Mouse (Mus musculus): ENCODE data around the gene Dip2b. TPM values are rescaled to one million over a fixed set of nuclear protein-coding genes. Genes with fewer than 3 reads are reported as not detected.

Dip2b gene
- polyA plus RNA-seq, 1 experiment: 14.6 TPM

DNA sequence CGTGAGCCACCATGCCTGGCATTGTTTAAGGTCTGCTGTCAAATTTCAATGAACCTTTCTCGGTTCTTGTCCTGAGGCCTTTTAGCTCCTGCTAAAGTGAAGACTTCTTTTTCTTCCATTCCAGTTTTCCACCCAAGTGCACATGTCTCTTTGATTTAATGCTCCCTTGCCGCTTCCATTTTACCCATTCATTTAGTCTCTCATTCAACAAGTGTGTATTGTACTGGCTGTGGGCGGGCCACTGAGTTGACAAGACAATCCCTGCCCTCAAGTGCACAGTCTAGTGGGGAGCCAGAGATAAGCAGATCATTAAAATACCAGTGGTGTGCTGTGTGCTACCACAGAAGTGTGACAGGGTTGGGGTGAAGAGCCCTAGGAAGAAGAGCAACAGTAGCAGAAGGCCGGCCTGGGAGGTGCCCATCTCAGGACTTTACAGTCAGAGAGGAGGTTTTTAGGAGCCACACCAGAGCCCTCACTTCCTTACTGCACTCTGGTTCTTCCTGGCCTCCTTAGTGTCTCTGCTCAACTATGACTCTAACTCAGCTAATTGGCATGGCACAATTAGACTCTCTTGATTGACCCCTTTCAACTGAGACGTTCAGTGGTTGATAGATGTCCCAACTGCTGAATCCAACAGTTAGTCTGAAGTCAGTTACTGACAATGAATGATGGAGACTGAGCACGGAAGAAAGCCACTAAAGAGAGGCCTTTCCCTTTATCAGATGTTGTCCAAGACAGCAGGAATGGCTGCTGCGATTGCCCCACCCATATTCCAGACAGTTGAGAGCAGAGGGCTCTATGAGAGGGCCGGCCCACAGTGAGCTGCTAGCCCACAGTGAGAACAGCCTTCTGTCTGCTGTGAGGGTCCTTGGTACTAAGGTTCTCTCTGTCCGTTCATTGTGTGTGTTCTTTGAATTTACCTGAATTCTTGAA is 75.1 kb downstream of the Dip2b start:
- WGBS: 61% methylated on average over 10 of the region's 10 CpGs
- DNase-seq: no peak
- Histone ChIP-seq H3K4me1 (ENCODE audit: control insufficient read depth, insufficient read depth, low read length) (peaks cover 6% of the 10 kb centered on the region; the same call in 1 of the 2 replicates), H3K4me3 (replicated peaks; ENCODE audit: extremely low read depth, low read depth, low read length) (no peak overlapping the region)
- no peak for TF ChIP-seq POLR2A (IDR thresholded peaks at IDR 0.05; ENCODE audit: borderline replicate concordance, extremely low read depth, low read depth, low read length)
- TF ChIP-seq CTCF (IDR thresholded peaks at IDR 0.05; ENCODE audit: insufficient read depth, low read length): no peak

DNA sequence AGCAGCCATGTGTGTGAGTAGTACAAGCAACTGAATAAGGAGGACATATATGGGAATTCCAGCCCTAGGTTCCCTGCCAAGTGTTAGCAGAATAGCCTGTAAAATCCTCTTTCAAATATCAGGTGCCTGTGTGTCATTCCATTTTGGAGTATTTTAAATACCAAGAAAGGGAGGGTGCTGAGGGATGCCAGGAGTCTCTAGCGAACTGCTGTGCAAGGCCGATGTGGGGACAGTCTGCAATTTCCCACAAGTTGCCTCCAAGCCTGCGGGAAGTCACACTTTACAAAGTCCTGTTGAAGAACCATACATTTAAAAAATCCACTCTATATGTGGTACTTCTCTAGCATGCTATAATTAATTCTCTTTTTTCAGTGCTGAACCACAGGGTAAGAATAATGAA is 77.0 kb downstream of the Dip2b start:
- no peak for TF ChIP-seq CTCF (IDR thresholded peaks at IDR 0.05; ENCODE audit: insufficient read depth, low read length)
- TF ChIP-seq POLR2A (IDR thresholded peaks at IDR 0.05; ENCODE audit: borderline replicate concordance, extremely low read depth, low read depth, low read length): no peak
- peaks cover 4% of the 10 kb centered on the region for H3K4me1 ChIP-seq (ENCODE audit: control insufficient read depth, insufficient read depth, low read length)
- WGBS: 84% methylated on average over 3 of the region's 3 CpGs
- no peak overlapping the region for H3K4me3 ChIP-seq (replicated peaks; ENCODE audit: extremely low read depth, low read depth, low read length)
- DNase-seq: no peak

DNA sequence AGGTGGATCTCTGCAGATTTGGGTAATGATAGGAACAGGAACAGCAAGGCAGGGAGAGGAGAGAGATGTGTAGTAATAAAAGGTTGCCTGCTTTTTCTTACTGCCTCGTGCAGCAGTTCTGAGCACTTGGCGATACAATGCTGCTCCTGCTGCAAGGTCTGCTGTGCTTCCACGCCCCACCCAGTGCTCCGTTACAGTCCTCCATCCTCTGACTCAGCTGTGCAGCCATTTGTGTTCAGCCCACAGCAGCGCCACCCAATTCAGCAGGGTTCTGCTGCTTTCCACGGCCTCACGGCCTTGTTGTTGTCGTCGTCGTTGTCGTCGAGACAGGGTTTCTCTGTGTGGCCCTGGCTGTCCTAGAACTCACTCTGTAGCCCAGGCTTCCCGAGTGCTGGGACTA is 77.9 kb downstream of the Dip2b start:
- TF ChIP-seq CTCF (IDR thresholded peaks at IDR 0.05; ENCODE audit: insufficient read depth, low read length) (no peak), POLR2A (IDR thresholded peaks at IDR 0.05; ENCODE audit: borderline replicate concordance, extremely low read depth, low read depth, low read length) (no peak)
- 85% methylated on average over 13 of the region's 13 CpGs for WGBS
- no peak for DNase-seq
- peaks cover 4% of the 10 kb centered on the region for H3K4me1 ChIP-seq (ENCODE audit: control insufficient read depth, insufficient read depth, low read length)
- H3K4me3 ChIP-seq (replicated peaks; ENCODE audit: extremely low read depth, low read depth, low read length): no peak overlapping the region

DNA sequence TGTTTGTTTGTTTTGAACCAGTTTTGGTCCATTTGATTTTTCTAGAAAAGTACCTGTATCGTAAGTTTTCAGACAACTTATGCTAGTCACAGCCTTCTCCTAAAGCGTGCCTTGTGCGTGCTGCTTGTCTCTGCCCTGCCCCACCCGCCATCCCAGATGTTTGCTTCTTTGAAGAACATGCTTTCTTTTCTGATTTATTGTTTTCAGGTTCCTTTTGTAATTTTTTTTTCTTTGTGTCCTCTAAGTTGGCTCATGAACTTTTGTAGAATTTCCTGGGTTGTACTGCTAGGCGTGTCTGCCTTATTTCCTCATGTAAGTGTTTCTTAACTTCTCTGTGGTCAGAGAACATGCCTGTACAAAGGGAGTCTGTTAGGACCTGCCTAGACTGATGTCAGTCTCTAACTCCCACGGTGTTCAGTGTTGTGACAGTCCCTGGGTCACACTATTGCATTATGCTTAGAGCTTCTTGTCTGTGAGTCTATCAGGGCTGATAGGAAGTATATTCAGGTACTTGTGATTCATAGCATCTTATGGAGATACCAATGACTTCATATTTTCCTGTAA is 80.8 kb downstream of the Dip2b start:
- no peak for DNase-seq
- 41% methylated on average over 6 of the region's 6 CpGs for WGBS
- no peak overlapping the region for H3K4me3 ChIP-seq (replicated peaks; ENCODE audit: extremely low read depth, low read depth, low read length)
- TF ChIP-seq POLR2A (IDR thresholded peaks at IDR 0.05; ENCODE audit: borderline replicate concordance, extremely low read depth, low read depth, low read length) (no peak), CTCF (IDR thresholded peaks at IDR 0.05; ENCODE audit: insufficient read depth, low read length) (no peak)
- peaks cover 14% of the 10 kb centered on the region for H3K4me1 ChIP-seq (ENCODE audit: control insufficient read depth, insufficient read depth, low read length)

DNA sequence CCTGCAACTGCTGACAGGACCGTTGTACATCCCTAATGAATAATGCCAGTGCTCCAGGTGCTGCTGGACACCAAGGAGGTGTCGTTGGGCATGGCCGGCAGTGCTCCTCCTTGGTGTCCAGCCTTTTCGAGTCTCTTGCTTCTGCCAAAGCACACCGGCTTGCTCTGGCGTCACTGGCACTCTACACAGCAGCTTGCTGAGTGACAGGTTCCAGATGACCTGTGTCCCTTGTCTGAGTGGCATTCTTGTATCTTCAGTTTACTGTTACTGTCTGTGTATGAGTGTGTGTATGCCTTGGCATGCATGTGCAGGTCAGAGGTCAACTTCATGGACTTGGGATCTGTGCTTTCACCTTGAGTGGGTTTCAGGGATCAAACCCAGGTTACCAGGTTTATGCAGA is 83.0 kb downstream of the Dip2b start:
- TF ChIP-seq POLR2A (IDR thresholded peaks at IDR 0.05; ENCODE audit: borderline replicate concordance, extremely low read depth, low read depth, low read length) (no peak), CTCF (IDR thresholded peaks at IDR 0.05; ENCODE audit: insufficient read depth, low read length) (no peak)
- Histone ChIP-seq H3K4me3 (replicated peaks; ENCODE audit: extremely low read depth, low read depth, low read length) (no peak overlapping the region), H3K4me1 (ENCODE audit: control insufficient read depth, insufficient read depth, low read length) (peaks cover 14% of the 10 kb centered on the region)
- WGBS: 77% methylated on average over 6 of the region's 6 CpGs
- DNase-seq: no peak

DNA sequence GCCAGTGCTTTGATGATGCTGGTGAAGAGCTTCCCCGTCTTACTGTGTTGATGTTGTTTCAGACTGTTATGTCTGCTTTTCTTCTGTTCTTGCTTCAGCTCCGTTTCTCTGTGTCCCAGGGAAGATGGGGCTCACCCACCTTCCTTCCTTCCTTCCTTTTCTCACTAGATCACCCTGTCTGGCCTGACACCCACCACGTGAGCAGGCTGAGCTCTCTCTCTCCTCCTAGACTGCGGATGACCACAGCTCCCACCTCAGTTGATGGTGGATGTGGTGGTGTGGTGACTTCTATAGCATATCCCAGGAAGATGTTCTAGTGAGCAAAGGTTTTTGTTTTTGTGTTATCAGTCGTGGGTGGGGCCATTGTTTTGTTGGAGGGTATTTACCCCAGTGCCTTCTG is 85.4 kb downstream of the Dip2b start:
- Histone ChIP-seq H3K4me3 (replicated peaks; ENCODE audit: extremely low read depth, low read depth, low read length) (no peak overlapping the region), H3K4me1 (ENCODE audit: control insufficient read depth, insufficient read depth, low read length) (peaks cover 16% of the 10 kb centered on the region)
- TF ChIP-seq CTCF (IDR thresholded peaks at IDR 0.05; ENCODE audit: insufficient read depth, low read length) (no peak), POLR2A (IDR thresholded peaks at IDR 0.05; ENCODE audit: borderline replicate concordance, extremely low read depth, low read depth, low read length) (no peak)
- 31% methylated on average over 5 of the region's 5 CpGs for WGBS
- DNase-seq: no peak

DNA sequence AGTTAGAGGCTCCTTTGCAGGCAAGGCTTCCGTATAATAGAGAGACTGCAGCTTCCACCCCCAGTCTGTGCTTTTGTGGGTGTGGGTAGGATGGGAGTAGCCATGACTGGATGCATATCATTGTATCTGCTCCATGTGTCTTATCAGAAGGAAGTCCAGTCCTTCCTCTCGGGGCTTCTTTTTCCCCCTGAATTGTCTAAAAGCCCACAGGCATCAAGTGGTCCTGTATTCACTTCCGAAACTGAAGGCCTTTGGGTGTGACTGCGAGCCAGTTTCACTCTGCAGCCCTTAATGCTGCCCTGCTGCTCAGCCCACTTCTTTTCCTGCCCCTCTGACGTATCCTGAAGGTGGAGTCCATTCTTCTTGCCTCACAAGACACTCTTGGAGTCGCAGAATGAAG is 86.8 kb downstream of the Dip2b start:
- 50% methylated on average over 6 of the region's 6 CpGs for WGBS
- no peak overlapping the region for H3K4me3 ChIP-seq (replicated peaks; ENCODE audit: extremely low read depth, low read depth, low read length)
- TF ChIP-seq CTCF (IDR thresholded peaks at IDR 0.05; ENCODE audit: insufficient read depth, low read length) (no peak), POLR2A (IDR thresholded peaks at IDR 0.05; ENCODE audit: borderline replicate concordance, extremely low read depth, low read depth, low read length) (no peak)
- H3K4me1 ChIP-seq (ENCODE audit: control insufficient read depth, insufficient read depth, low read length): peaks cover 19% of the 10 kb centered on the region; the same call in 1 of the 2 replicates
- no peak for DNase-seq

DNA sequence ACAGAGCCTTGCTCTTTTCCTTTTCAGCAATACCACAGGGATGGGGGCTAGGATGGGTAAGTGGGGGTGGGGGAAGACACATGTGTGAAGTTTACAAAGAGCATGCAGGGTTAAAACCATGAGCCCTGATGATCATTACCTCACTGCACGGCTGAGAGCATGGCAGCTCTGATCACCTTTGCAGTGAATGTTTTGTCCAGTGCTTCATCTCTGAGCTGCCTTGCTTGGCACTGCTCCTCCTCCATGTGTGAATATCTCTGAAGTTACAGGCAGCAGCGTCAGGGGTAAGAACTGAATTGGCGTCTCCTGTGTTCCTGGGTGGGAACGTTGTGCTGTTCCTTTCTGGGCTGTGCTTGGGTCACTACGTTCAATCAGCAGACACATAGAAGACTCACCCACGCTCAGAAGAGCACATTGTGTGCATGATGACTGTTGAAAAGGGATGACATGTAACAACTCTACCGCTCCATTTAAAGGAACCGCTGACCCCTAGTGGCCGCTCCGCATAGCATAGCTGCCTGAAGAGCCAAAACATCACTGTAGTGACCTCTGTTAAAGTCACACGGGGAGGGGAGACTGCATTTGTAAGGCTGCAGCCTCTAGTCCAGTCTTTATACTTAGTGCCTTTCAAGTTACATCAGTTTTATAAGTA is 88.1 kb downstream of the Dip2b start:
- Histone ChIP-seq H3K4me3 (replicated peaks; ENCODE audit: extremely low read depth, low read depth, low read length) (no peak overlapping the region), H3K4me1 (ENCODE audit: control insufficient read depth, insufficient read depth, low read length) (peaks cover 19% of the 10 kb centered on the region; the same call in 1 of the 2 replicates)
- TF ChIP-seq POLR2A (IDR thresholded peaks at IDR 0.05; ENCODE audit: borderline replicate concordance, extremely low read depth, low read depth, low read length) (no peak), CTCF (IDR thresholded peaks at IDR 0.05; ENCODE audit: insufficient read depth, low read length) (peak; percentile 94)
- 6% methylated on average over 11 of the region's 11 CpGs for WGBS
- peak; percentile 87 for DNase-seq

DNA sequence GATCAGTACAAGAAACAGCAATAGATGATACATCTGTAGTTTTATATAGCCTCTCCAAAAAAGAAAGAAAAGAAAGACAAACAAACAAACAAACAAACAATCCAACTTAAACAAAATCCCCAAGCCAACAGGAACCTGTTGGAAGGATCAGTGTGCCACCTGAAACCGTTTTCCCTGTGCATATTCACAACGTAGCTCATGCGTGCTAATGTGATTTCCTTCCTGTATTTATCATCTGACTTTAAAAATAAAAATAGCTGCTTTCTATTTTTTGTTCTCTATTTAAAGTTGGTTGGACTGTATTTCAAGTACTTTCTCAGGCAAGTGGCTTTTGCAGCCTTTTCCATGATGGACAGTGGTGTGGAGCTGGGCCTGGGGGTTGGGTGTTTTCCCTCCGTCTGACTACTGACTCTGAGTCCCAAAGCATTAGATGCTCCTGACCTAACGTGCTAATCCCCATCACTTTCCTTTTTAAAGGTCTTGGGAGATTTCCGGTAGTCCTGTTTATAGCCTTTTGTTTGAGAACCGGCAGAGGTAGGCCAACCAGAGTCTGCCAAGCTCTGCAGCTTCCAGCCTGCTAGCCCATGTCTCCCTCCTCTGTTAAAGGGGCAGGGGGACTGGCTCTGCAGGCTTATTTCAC is 90.8 kb downstream of the Dip2b start:
- no peak for DNase-seq
- peaks cover 7% of the 10 kb centered on the region; the same call in 1 of the 2 replicates for H3K4me1 ChIP-seq (ENCODE audit: control insufficient read depth, insufficient read depth, low read length)
- 38% methylated on average over 7 of the region's 7 CpGs for WGBS
- TF ChIP-seq CTCF (IDR thresholded peaks at IDR 0.05; ENCODE audit: insufficient read depth, low read length) (no peak), POLR2A (IDR thresholded peaks at IDR 0.05; ENCODE audit: borderline replicate concordance, extremely low read depth, low read depth, low read length) (no peak)
- no peak overlapping the region for H3K4me3 ChIP-seq (replicated peaks; ENCODE audit: extremely low read depth, low read depth, low read length)

Data from lung, adult 2 months (tissue).